Mouse (Mus musculus) ovary, postnatal 10 days (tissue): ENCODE results near the gene Polr3f.

Experiments
- DNase-seq: peaks from one replicate; pipeline ENCODE4 v3.0.0; 2022; ENCODE audit warnings: low spot score

Gene Polr3f

DNA sequence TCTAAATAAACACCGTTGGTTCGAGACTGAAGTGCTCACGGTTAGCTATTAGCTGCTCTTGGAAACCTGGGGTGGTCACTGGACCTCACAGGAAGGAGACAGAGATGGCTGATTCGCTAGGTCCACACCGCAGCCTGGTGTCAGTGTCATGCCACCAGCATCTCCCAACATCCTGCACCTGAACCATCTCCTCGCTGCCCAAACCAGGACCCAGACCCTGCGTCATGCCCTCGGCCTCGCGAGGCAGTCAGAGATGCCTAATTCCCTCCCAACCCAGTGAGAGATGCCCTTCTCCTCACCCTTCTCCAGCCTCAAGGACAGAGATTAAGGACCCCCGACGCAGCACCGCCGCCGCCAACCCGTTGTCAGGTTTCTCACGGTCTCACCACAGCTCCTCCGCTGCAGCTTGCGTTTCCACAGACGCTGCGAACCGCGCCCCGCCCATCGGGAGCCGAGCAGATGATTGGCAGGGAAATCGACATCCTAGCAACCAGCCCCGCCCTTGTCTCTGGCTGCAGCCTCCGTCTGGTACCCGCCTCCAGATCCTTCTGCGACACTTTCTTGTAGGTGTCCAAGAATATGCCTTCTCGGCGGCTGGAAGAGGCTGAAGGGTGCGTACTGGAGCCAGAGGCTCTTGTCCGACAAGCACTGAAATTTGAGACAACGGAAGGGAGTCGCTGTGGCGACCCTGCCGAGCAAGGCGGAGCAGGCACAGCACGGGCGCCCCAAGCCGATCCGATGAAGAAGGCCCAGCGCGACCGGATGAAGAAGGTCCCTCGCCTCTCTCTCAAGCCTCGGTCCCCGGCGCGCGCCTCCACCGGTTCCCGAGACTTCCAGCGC, at the start of gene Polr3f, which contains the start of gene Dzank1:
Gene Polr3f, plus strand, starts transcription at position 738 of the 840 bp plus-strand sequence.
Gene Dzank1, minus strand, starts transcription at position 434 of the 840 bp plus-strand sequence.
- DNase-seq, result peak; percentile 93

DNA sequence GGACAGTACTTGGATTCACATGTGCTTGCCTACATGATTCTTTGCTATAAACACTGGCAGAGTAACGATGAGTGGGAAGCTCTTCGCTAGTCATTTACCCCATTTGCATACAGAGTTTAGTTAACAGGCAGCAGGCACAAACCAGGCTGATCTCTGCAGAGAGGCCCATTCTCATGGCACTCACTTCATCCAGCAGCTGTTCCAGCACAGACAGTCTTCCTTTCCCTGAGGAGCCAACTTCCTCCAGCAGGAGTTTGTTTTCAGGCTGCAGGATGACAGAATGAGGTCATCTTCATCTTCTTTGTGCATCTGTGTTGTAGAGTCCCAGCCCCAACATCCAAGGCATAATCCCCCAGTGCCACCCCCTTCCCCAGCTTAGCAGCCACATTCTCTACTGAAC, 48.1 kb upstream of the Polr3f start:
- no peak for DNase-seq

GRCm38 (mm10) chr2:144484084-144484483, 43.4 kb upstream of the Polr3f start:
- DNase-seq, result no peak

DNA sequence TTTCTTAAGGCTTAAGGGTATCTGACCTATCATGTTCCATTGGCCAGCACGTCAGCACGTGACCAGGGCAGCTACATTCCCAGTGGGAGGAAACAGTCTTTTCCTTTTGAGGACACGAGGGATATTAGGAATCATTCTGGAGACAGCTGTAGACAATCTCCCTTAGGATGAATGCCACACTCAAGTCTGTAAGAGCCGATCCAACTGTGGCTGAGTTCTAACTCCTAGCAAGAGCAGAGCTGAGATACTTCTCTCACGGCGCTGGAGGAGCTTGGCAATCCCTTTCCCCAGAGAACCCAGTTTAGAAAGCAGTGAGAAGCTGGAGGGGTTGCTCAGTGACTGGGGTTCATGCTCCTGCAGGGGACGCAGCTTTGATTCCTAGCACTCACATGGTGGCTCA, 42.1 kb upstream of the Polr3f start:
- no peak for DNase-seq

DNA sequence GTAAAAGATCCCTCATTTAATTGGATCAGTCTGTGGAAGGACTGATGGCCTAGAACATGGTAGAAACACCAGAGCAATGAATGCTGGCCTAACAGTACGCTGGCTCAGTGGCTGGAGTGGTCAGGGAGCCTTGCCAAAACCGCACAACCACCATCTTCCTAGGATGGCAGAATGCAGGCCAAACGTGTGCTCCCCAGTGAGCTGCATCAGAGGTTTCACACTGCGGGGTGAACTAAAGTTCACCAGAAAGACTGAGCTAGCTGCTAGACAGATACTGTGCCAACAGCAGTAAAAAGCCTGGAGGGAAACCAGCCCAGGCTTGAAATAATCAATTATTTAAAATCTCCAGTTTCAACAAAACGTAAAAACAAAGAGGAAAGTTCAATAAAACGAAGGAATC, 40.0 kb upstream of the Polr3f start:
- DNase-seq, result no peak

DNA sequence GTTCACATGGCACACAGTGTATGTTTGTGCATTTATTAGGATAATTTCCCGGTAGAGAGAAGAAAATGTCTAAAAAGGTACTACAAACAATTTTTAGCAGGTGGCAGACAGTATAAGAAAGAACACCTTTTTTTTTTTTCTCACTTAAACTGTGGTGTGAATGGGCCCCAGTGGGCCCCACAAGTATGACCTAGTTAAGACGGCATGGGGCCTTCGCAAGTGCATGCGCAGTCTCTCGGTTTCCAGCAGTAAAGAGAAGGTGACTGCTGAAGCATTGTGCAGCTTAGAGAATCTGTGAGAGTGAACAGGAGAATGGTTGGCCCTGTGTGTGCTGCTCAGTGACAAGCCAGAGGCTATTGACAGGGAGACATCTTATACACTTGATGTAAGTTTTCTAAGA, 38.2 kb upstream of the Polr3f start:
- no peak for DNase-seq

GRCm38 (mm10) chr2:144502134-144502533, 25.4 kb upstream of the Polr3f start:
- DNase-seq, result no peak

GRCm38 (mm10) chr2:144514619-144515018, 12.9 kb upstream of the Polr3f start:
- no peak for DNase-seq

- no peak for DNase-seq
These were observed 7.7 kb upstream of the Polr3f start for GRCm38 (mm10) chr2:144519772-144520171.

DNA sequence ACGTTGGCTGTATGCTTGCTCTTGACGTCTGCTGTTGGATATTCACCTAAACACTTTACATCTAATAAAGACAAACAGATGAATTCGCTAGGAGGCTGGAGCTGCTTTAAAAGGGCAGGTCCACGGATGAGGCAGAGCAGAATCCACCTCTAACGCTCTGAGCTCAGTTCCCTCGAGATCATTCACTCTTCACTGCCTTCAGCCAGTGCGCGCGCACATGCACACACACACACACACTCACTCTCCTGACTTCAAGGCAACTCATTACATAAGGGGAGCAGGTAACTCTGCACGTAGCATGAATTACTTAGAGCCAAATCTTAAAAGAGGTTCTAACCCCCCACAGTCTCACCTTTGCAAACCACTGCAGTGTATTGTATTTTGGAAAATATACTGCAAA, 1.7 kb upstream of the Polr3f start:
- DNase-seq, result no peak

- DNase-seq, result no peak
These were observed 280 bp downstream of the Polr3f start for GRCm38 (mm10) chr2:144527821-144528174.

DNA sequence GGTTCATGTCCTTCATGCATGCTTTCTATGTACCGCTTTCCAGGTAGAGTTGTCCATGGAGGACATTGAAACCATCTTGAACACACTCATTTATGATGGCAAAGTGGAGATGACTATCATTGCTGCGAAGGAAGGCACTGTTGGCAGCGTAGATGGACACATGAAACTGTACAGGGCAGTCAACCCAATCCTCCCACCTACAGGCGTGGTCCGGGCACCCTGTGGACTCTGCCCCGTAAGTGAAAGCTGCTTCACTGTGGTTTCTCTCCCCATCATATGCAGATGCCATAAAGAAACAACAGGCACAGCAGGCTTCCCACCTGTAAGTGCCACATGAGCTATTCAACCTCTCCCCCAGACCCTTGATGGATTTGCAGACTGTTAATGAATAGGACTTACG, 9.6 kb downstream of the Polr3f start:
- no peak for DNase-seq

GRCm38 (mm10) chr2:144541246-144541645, 13.7 kb downstream of the Polr3f start:
- no peak for DNase-seq

DNA sequence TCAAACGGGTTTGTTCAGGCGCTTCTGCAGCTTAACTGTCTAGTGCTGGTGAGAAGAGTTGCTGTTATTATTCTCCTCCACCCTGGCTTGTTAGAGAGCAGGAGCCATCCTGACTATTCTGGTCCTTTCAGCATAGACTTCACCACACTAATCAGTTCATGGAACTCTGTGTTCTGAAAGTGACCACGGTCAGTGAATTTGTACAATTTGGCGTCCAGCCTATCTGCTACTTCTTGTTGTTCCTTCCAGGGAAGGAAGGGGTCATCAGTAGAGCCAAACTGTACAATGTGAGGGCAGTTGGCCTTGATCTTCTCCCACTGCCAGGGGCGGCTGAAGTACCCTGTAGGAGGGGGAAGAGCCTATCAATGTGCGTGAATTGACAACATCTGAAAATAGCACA, 16.2 kb downstream of the Polr3f start:
- DNase-seq, result no peak

- no peak for DNase-seq
These were observed 17.1 kb downstream of the Polr3f start for GRCm38 (mm10) chr2:144544630-144545029.

DNA sequence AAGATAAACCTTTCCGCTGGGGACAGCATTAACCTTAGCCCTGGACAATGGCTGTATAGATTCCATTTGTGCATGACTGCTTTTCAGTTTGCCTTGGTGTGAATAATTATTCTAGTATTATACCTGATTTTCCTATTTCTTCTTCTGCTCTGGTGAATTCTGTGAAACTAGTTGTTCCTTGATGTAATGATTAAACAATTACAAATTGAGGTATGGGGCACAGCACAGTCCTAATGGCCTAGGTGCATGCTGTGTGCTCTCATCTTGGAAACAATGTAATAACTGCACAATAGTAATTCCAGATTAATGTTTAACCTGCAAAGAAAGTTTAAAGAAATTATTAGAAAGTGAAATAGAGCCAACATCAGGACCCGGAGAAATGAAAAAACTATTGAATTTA, 17.5 kb downstream of the Polr3f start:
- no peak for DNase-seq

GRCm38 (mm10) chr2:144545481-144545880, 18.0 kb downstream of the Polr3f start:
- no peak for DNase-seq

DNA sequence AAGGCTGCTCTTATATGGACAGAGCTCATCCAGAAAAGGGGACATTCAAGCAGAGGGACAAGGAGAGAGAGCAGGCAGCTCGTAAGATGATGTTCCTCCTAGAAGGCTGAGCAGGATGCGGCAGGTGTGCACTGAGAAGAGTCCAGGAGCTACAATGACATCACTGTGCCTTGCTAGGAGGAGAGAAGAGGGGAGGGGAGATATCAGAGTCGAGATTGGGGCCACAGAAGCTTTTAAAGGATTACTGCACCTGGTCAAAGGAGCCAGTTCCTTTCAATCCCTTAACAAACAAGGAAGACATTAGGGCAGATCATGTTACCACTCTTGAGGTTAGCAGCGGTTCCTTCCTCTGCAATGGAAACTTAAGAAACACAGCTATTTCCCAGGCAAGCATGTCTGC, 20.0 kb downstream of the Polr3f start:
- no peak for DNase-seq

- DNase-seq, result peak; percentile 46
These were observed 23.0 kb downstream of the Polr3f start, which contains the start of gene Rbbp9 for GRCm38 (mm10) chr2:144550529-144550928. Gene Rbbp9, minus strand, starts transcription at chr2:144550869.

GRCm38 (mm10) chr2:144553905-144554304, 26.4 kb downstream of the Polr3f start:
- DNase-seq, result no peak

GRCm38 (mm10) chr2:144555286-144555819, 27.8 kb downstream of the Polr3f start:
- no peak for DNase-seq

DNA sequence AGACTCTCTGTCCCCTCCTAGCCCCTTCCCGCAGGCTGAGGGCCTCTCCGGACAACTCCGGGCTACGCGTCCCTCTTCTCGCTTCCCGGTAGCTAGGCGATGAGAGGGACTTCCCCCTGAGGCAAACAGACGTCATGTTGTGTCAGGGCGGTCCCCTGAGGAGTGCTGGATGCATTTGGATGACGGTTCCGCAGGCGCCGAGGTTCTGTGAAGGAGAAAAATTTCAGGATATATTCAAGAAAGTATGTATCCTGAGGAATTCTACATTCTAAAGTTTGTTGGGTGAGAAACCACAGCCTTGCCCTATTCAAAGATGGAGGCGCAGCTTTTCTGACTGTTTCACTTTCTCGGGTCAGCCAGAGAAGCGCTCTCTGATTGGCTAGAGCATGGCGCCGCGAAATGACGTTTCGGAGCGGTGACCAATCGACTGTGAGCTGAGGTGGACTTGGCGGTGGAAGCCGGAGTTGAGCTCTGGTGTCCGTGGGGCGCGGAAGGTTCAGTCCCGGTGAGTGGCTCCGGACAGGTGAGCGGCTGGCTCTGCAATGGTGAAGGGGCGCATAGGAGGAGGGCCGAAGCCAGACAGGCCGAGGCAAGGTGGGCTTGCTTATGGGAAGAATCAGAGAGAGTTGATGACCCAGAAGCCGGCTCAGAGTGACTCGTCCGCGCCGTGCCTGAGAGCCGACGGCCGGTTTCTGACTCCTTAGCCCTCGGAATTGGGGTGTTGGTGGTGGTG, 28.5 kb downstream of the Polr3f start, which contains the start of gene Sec23b:
Gene Sec23b, plus strand, starts transcription at position 410 of the 733 bp plus-strand sequence.
- peak; percentile 96 for DNase-seq

DNA sequence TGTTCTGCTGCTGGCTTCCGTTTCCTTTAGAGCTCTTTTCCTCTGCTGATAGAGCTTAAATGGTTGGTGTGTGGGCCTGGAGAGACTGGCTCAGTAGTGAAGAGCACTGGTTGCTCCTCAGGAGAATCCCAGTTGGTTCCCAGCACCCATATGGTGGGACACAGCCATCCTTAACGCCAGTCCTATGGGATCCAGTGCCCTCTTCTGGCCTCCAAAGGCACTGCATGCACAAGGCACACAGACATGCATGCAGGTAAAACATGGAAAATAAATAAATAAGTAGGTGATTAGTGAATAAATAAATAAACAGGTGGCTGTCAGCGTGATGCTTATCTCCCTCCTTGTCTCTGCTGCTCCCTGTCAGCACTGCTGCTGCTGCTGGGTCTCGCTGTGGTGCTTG, 61.2 kb downstream of the Polr3f start:
- DNase-seq, result no peak
